Mouse (Mus musculus) adrenal gland, postnatal 4 days (tissue): ENCODE results near the gene Stk11ip. TPM values are rescaled to one million over a fixed set of nuclear protein-coding genes. Genes with fewer than 3 reads are reported as not detected.

Source experiments
- DNase-seq, 2 experiments: peaks; one replicate each; pipeline ENCODE4 v3.0.0; 2021 to 2022; ENCODE audit warnings: low spot score in 2 of 2, mixed read lengths in 2 of 2
- total RNA-seq, 2 experiments: library from RNA; stranded (reverse); gene quantifications; 2 replicates each; pipeline ENCODE4 v1.2.3; 2021

The Stk11ip gene
- total RNA-seq, 2 experiments from 2014 or later, result 38.1 to 38.4 TPM

- no peak for DNase-seq
Measured at GRCm38 (mm10) chr1:75561221-75561897, 40.0 kb downstream of the Stk11ip start.

GRCm38 (mm10) chr1:75561898-75562238, 40.5 kb downstream of the Stk11ip start:
- no peak for DNase-seq

- DNase-seq, result no peak
Measured at GRCm38 (mm10) chr1:75564102-75564501, 42.8 kb downstream of the Stk11ip start.

- DNase-seq, result no peak
Measured at GRCm38 (mm10) chr1:75564916-75565315, 43.6 kb downstream of the Stk11ip start.

GRCm38 (mm10) chr1:75565616-75566015, 44.3 kb downstream of the Stk11ip start:
- no peak for DNase-seq

GRCm38 (mm10) chr1:75570403-75570802, 49.1 kb downstream of the Stk11ip start:
- DNase-seq, result no peak

- no peak for DNase-seq
Measured at GRCm38 (mm10) chr1:75572776-75573175, 51.4 kb downstream of the Stk11ip start.

- no peak for DNase-seq
Measured at GRCm38 (mm10) chr1:75573715-75574114, 52.4 kb downstream of the Stk11ip start.

GRCm38 (mm10) chr1:75574476-75575310, 53.4 kb downstream of the Stk11ip start:
- DNase-seq, result no peak

GRCm38 (mm10) chr1:75581936-75582624, 60.8 kb downstream of the Stk11ip start:
- DNase-seq, result no peak

- DNase-seq, result no peak
Measured at GRCm38 (mm10) chr1:75582625-75582956, 61.3 kb downstream of the Stk11ip start.

GRCm38 (mm10) chr1:75583034-75583433, 61.7 kb downstream of the Stk11ip start:
- no peak for DNase-seq

GRCm38 (mm10) chr1:75586791-75587190, 65.5 kb downstream of the Stk11ip start:
- DNase-seq, result no peak

Other genes with a start within 250 kb of the Stk11ip start
- 100 to 1,000 TPM; 138 to 152 TPM for gene Resp18, start 243.1 kb upstream of the Stk11ip start, total RNA-seq
- 100 to 1,000 TPM; 106 to 113 TPM for gene Dnpep, start 203.5 kb upstream of the Stk11ip start, total RNA-seq
- gene Des, start 161.2 kb upstream of the Stk11ip start, total RNA-seq, result 10 to 100 TPM; 40.5 to 78.8 TPM
- 10 to 100 TPM; 32.4 to 33.7 TPM for gene Speg, start 146.2 kb upstream of the Stk11ip start, total RNA-seq
- gene Gmppa, start 85.6 kb upstream of the Stk11ip start, total RNA-seq, result 10 to 100 TPM; 71.3 to 82.4 TPM
- 10 to 100 TPM; 10.4 to 11.9 TPM for gene Asic4, start 71.1 kb upstream of the Stk11ip start, total RNA-seq
- gene Chpf, start 42.2 kb upstream of the Stk11ip start, total RNA-seq, result 10 to 100 TPM; 60.3 to 62.6 TPM
- gene Tmem198, start 42.0 kb upstream of the Stk11ip start, total RNA-seq, result 1 to 10 TPM; 4.0 to 5.0 TPM
- gene Obsl1, start 15.1 kb upstream of the Stk11ip start, total RNA-seq, result 100 to 1,000 TPM; 241 to 242 TPM
- gene Inha, start 14.5 kb upstream of the Stk11ip start, total RNA-seq, result 10 to 100 TPM; 71.4 to 80.6 TPM
- gene Slc4a3, start 24.7 kb downstream of the Stk11ip start, total RNA-seq, result 100 to 1,000 TPM; 136 to 143 TPM